Mouse (Mus musculus): Measurements from ENCODE around the gene Ddr2. TPM values are rescaled to one million over a fixed set of nuclear protein-coding genes. Genes with fewer than 3 reads are reported as not detected.
A peak's percentile ranks its signal among the peaks of the same experiment; 100 is the strongest.
"Not testable (repeated sequence)": the region's sequence is repeated elsewhere in the genome, so short reads cannot be mapped to it uniquely, and the experiment has no call there.

The Ddr2 gene
- total and polyA plus RNA-seq, 2 experiments from 2014 or later = 8.2 to 9.7 TPM

GRCm38 (mm10) chr1:170134264-170134663, 23.7 kb upstream of the Ddr2 start:
- Histone ChIP-seq H3K4me3 (ENCODE audit: low read depth, low read length) (no peak overlapping the region), H3K36me3 (ENCODE audit: insufficient read depth) (no peaks in the 10 kb centered on the region), H3K27ac (ENCODE audit: low read depth, low read length) (no peak overlapping the region), H3K9ac (no peak overlapping the region), H3K27me3 (ENCODE audit: insufficient read depth, low read length) (no peaks in the 10 kb centered on the region), H3K9me3 (ENCODE audit: low read length) (no peaks in the 10 kb centered on the region), H3K4me2 (ENCODE audit: low read depth) (no peak overlapping the region), H3K4me1 (ENCODE audit: insufficient read depth) (no peaks in the 10 kb centered on the region)
- DNase-seq (no peak), ATAC-seq (no peak)
- no peak for TF ChIP-seq CTCF (IDR thresholded peaks at IDR 0.05; ENCODE audit: low read depth)
- WGBS = 90% methylated on average over 8 of the region's 8 CpGs

GRCm38 (mm10) chr1:170130962-170131361, 20.4 kb upstream of the Ddr2 start:
- Histone ChIP-seq H3K4me2 (ENCODE audit: low read depth) (no peak overlapping the region), H3K27ac (ENCODE audit: low read depth, low read length) (no peak overlapping the region), H3K36me3 (ENCODE audit: insufficient read depth) (no peaks in the 10 kb centered on the region), H3K27me3 (ENCODE audit: insufficient read depth, low read length) (no peaks in the 10 kb centered on the region), H3K4me3 (ENCODE audit: low read depth, low read length) (no peak overlapping the region), H3K9ac (no peak overlapping the region), H3K9me3 (ENCODE audit: low read length) (no peaks in the 10 kb centered on the region), H3K4me1 (ENCODE audit: insufficient read depth) (no peaks in the 10 kb centered on the region)
- ATAC-seq (no peak), DNase-seq (no peak)
- TF ChIP-seq CTCF (IDR thresholded peaks at IDR 0.05; ENCODE audit: low read depth) = no peak
- WGBS = 59% methylated on average over 3 of the region's 3 CpGs

- ATAC-seq = no peak
- 47% methylated on average over 2 of the region's 2 CpGs for WGBS
These were observed 14.1 kb upstream of the Ddr2 start for GRCm38 (mm10) chr1:170124644-170125043.

GRCm38 (mm10) chr1:170113616-170114015, 3.1 kb upstream of the Ddr2 start:
- Histone ChIP-seq H3K36me3 (ENCODE audit: insufficient read depth) (no peaks in the 10 kb centered on the region), H3K9ac (no peak overlapping the region), H3K9me3 (ENCODE audit: low read length) (no peaks in the 10 kb centered on the region), H3K27ac (ENCODE audit: low read depth, low read length) (no peak overlapping the region), H3K27me3 (ENCODE audit: insufficient read depth, low read length) (no peaks in the 10 kb centered on the region), H3K4me3 (ENCODE audit: low read depth, low read length) (no peak overlapping the region), H3K4me1 (ENCODE audit: insufficient read depth) (no peaks in the 10 kb centered on the region), H3K4me2 (ENCODE audit: low read depth) (no peak overlapping the region)
- DNase-seq (no peak), ATAC-seq (no peak)
- WGBS = 83% methylated on average over 6 of the region's 6 CpGs
- no peak for TF ChIP-seq CTCF (IDR thresholded peaks at IDR 0.05; ENCODE audit: low read depth)

More at GRCm38 (mm10) chr1:170124644-170125043, 14.1 kb upstream of the Ddr2 start:
- no peak overlapping the region for H3K4me3 ChIP-seq (ENCODE audit: low read depth, low read length)
- no peak overlapping the region for H3K9ac ChIP-seq
- no peak overlapping the region for H3K4me2 ChIP-seq (ENCODE audit: low read depth)
- H3K9me3 ChIP-seq (ENCODE audit: low read length) = no peaks in the 10 kb centered on the region
- no peaks in the 10 kb centered on the region for H3K36me3 ChIP-seq (ENCODE audit: insufficient read depth)
- no peak overlapping the region for H3K27ac ChIP-seq (ENCODE audit: low read depth, low read length)
- no peak for DNase-seq
- H3K27me3 ChIP-seq (ENCODE audit: insufficient read depth, low read length) = no peaks in the 10 kb centered on the region
- H3K4me1 ChIP-seq (ENCODE audit: insufficient read depth) = no peaks in the 10 kb centered on the region
- no peak for TF ChIP-seq CTCF (IDR thresholded peaks at IDR 0.05; ENCODE audit: low read depth)

- Histone ChIP-seq H3K27ac (ENCODE audit: low read depth, low read length) (no peak overlapping the region), H3K4me1 (ENCODE audit: insufficient read depth) (no peaks in the 10 kb centered on the region), H3K36me3 (ENCODE audit: insufficient read depth) (no peaks in the 10 kb centered on the region), H3K4me2 (ENCODE audit: low read depth) (no peak overlapping the region), H3K9ac (no peak overlapping the region), H3K27me3 (ENCODE audit: insufficient read depth, low read length) (no peaks in the 10 kb centered on the region), H3K9me3 (ENCODE audit: low read length) (no peaks in the 10 kb centered on the region), H3K4me3 (ENCODE audit: low read depth, low read length) (no peak overlapping the region)
- TF ChIP-seq CTCF (IDR thresholded peaks at IDR 0.05; ENCODE audit: low read depth) = no peak
- ATAC-seq = no peak
- DNase-seq = no peak
- 94% methylated on average over 10 of the region's 10 CpGs for WGBS
These were observed 1.7 kb upstream of the Ddr2 start for GRCm38 (mm10) chr1:170112261-170112660.

- WGBS = 84% methylated on average over 16 of the region's 16 CpGs
- no peak for DNase-seq
- no peak overlapping the region for H3K4me2 ChIP-seq (ENCODE audit: low read depth)
These were observed 1.2 kb upstream of the Ddr2 start for GRCm38 (mm10) chr1:170111651-170112226.

GRCm38 (mm10) chr1:170109776-170110515, 616 bp downstream of the Ddr2 start:
- Histone ChIP-seq H3K4me2 (ENCODE audit: low read depth) (peak overlapping the region; percentile 28), H3K27ac (ENCODE audit: low read depth, low read length) (no peak overlapping the region), H3K27me3 (ENCODE audit: insufficient read depth, low read length) (no peaks in the 10 kb centered on the region), H3K4me1 (ENCODE audit: insufficient read depth) (no peaks in the 10 kb centered on the region), H3K9ac (no peak overlapping the region), H3K4me3 (ENCODE audit: low read depth, low read length) (peak overlapping the region; percentile 12; the same call in 1 of the 2 replicates), H3K9me3 (ENCODE audit: low read length) (no peaks in the 10 kb centered on the region), H3K36me3 (ENCODE audit: insufficient read depth) (no peaks in the 10 kb centered on the region)
- 80% methylated on average over 19 of the region's 19 CpGs for WGBS
- TF ChIP-seq CTCF (IDR thresholded peaks at IDR 0.05; ENCODE audit: low read depth) = no peak
- DNase-seq (peak; percentile 5), ATAC-seq (no peak)

More at GRCm38 (mm10) chr1:170111651-170112226, 1.2 kb upstream of the Ddr2 start:
- Histone ChIP-seq H3K9me3 (ENCODE audit: low read length) (no peaks in the 10 kb centered on the region), H3K27ac (ENCODE audit: low read depth, low read length) (no peak overlapping the region), H3K27me3 (ENCODE audit: insufficient read depth, low read length) (no peaks in the 10 kb centered on the region), H3K36me3 (ENCODE audit: insufficient read depth) (no peaks in the 10 kb centered on the region), H3K4me1 (ENCODE audit: insufficient read depth) (no peaks in the 10 kb centered on the region), H3K9ac (no peak overlapping the region), H3K4me3 (ENCODE audit: low read depth, low read length) (no peak overlapping the region)
- no peak for ATAC-seq
- TF ChIP-seq CTCF (IDR thresholded peaks at IDR 0.05; ENCODE audit: low read depth) = no peak

- H3K27me3 ChIP-seq (ENCODE audit: insufficient read depth, low read length); DNase-seq; ATAC-seq; H3K9me3 ChIP-seq (ENCODE audit: low read length); H3K4me2 ChIP-seq (ENCODE audit: low read depth); H3K4me3 ChIP-seq (ENCODE audit: low read depth, low read length); H3K4me1 ChIP-seq (ENCODE audit: insufficient read depth); H3K36me3 ChIP-seq (ENCODE audit: insufficient read depth); H3K9ac ChIP-seq; H3K27ac ChIP-seq (ENCODE audit: low read depth, low read length): not testable (repeated sequence)
- WGBS = 92% methylated on average over 6 of the region's 6 CpGs
These were observed 7.7 kb downstream of the Ddr2 start for GRCm38 (mm10) chr1:170102814-170103213.

Data from forebrain, postnatal 0 days (tissue).